Mouse (Mus musculus): ENCODE measurements at regions not wholly inside any gene's neighbourhood (a gene's known extent, or its start where the extent isn't known, plus 50 kb on each side); places are given as distances from the start of the nearest gene placed in this dataset.

GRCm38 (mm10) chr5:50779138-50779537 lies 720.3 kb upstream of the Adgra3 start:
- TF ChIP-seq ZNF384 (IDR thresholded peaks at IDR 0.05; ENCODE audit: low read depth, low read length) (no peak), HCFC1 (IDR thresholded peaks at IDR 0.05; ENCODE audit: borderline replicate concordance, insufficient read depth, low read length) (no peak)
